Mouse (Mus musculus) hindbrain, postnatal 0 days (tissue): ENCODE measurements around the gene Cyb5d2. TPM values are rescaled to one million over a fixed set of nuclear protein-coding genes. Genes with fewer than 3 reads are reported as not detected.
"Not testable (repeated sequence)": the region's sequence is repeated elsewhere in the genome, so short reads cannot be mapped to it uniquely, and the experiment has no call there.

Experiments
- ATAC-seq: fragments of 200-750 bp; cut with Nextera tagmentation; 2 replicates; pipeline ENCODE4 v1.8.0; 2017; ENCODE audit warnings: mild to moderate bottlenecking, moderate TSS enrichment, moderate library complexity
- DNase-seq: peaks from one replicate; pipeline ENCODE4 v3.0.0-alpha.2; 2015; ENCODE audit warnings: low spot score
- H3K27ac ChIP-seq: fragments of 300-500 bp; sonication (generic); 2 replicates; pipeline ENCODE4 v1.5.1; 2014; ENCODE audit warnings: mild to moderate bottlenecking
- H3K27me3 ChIP-seq: fragments of 300-500 bp; sonication (generic); 2 replicates; pipeline ENCODE4 v1.6.1; 2014; ENCODE audit warnings: low read length, mixed read lengths; ENCODE audit not compliant: insufficient read depth
- H3K36me3 ChIP-seq: fragments of 300-500 bp; sonication (generic); 2 replicates; pipeline ENCODE4 v1.6.1; 2014; ENCODE audit warnings: low read length, mixed read lengths; ENCODE audit not compliant: insufficient read depth
- H3K4me1 ChIP-seq: fragments of 300-500 bp; sonication (generic); 2 replicates; pipeline ENCODE4 v1.6.1; 2014; ENCODE audit warnings: antibody characterized with exemption, low read length, mixed read lengths; ENCODE audit not compliant: insufficient read depth
- H3K4me2 ChIP-seq: fragments of 300-500 bp; sonication (generic); 2 replicates; pipeline ENCODE4 v1.6.1; 2014; ENCODE audit warnings: low read depth, mild to moderate bottlenecking, low read length, moderate library complexity, mixed read lengths
- H3K4me3 ChIP-seq: fragments of 300-500 bp; sonication (generic); 2 replicates; pipeline ENCODE4 v1.5.1; 2014; ENCODE audit warnings: low read length
- H3K9ac ChIP-seq: fragments of 300-500 bp; sonication (generic); replicated peaks from 2 replicates; pipeline ENCODE4 v1.6.1; 2014; ENCODE audit warnings: mild to moderate bottlenecking, low read length, moderate library complexity, mixed read lengths
- H3K9me3 ChIP-seq: fragments of 300-500 bp; sonication (generic); 2 replicates; pipeline ENCODE4 v1.6.1; 2016; ENCODE audit warnings: low read length, mixed read lengths
- CTCF ChIP-seq: IDR thresholded peaks from 2 replicates; pipeline ENCODE4 v1.5.1; 2016; ENCODE audit warnings: antibody characterized with exemption, control low read depth, low read depth
- WGBS: fragments of 180-500 bp; shearing (Covaris S2); extraction: QIAGEN DNeasy Blood & Tissue Kit; methylation state at CpG from one replicate; pipeline ENCODE4 v1.1.7; 2014; 5-methylcytosine and 5-hydroxymethylcytosine counted together
- polyA plus RNA-seq: library from polyadenylated mRNA; unstranded; fragments of >200 nt; fragmentation: Nextera tagmentation; extraction: Ambion mirVana; gene quantifications from 2 replicates; pipeline ENCODE4 v1.2.1, GENCODE M21; 2015
- total RNA-seq: library from RNA; depleted of rRNA; stranded (reverse); fragments of >200 nt; gene quantifications from 2 replicates; pipeline ENCODE4 v1.2.3, GENCODE M21; 2014

Gene Cyb5d2
- total and polyA plus RNA-seq, 2 experiments from 2014 or later = 8.7 to 11.8 TPM

DNA sequence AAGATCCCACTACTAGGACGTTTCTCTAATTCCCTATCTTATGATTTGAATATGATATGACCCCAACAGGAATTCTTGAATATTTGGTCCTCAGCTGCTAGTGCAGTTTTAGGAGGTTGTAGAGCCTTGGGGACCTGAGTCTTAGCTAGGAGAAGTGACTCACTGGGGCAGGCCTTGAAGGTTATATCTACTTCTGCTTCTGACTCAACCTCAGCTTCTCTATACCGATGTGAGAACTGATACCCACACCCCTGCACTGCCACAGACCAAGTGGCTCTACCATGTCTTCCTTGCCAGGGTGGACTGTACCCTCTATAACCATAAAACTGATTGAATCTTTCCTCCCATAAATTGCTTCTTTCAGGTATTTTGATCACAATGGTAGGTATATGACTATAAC is 13.8 kb downstream of the Cyb5d2 start:
- H3K9me3 ChIP-seq = no peaks in the 10 kb centered on the region
- DNase-seq (no peak), ATAC-seq (no peak)
- no peaks in the 10 kb centered on the region for H3K36me3 ChIP-seq
- H3K4me3 ChIP-seq = no peak overlapping the region
- no peaks in the 10 kb centered on the region for H3K4me1 ChIP-seq
- H3K27ac ChIP-seq = no peak overlapping the region
- H3K9ac ChIP-seq = no peak overlapping the region
- no peak overlapping the region for H3K4me2 ChIP-seq
- no peak for TF ChIP-seq CTCF
- no peaks in the 10 kb centered on the region for H3K27me3 ChIP-seq
- WGBS = 69% methylated on average over 2 of the region's 2 CpGs

DNA sequence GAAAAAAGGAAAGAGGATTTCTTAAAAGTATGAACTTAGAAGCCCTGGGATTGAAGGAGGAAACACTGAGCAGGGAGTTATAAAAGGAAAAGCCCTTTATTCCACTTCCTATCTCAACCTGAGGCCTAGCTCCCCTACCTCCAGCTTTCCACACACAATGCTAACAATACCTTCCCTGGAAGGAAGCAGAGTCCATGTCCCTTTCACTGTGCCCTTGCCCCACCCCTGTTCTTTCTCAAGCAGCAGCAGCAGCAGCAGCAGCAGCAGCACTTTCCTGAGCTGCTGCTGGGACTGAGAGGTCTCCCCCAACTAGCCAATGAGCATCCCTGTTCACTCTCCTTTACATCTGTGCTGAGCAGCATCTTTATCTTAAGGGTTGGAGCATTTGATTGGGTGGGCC is 17.0 kb downstream of the Cyb5d2 start:
- Histone ChIP-seq H3K9ac (no peak overlapping the region), H3K4me1 (no peaks in the 10 kb centered on the region), H3K36me3 (no peaks in the 10 kb centered on the region), H3K4me2 (no peak overlapping the region), H3K9me3 (no peaks in the 10 kb centered on the region), H3K27ac (no peak overlapping the region), H3K4me3 (no peak overlapping the region), H3K27me3 (no peaks in the 10 kb centered on the region)
- DNase-seq (no peak), ATAC-seq (no peak)
- no peak for TF ChIP-seq CTCF

DNA sequence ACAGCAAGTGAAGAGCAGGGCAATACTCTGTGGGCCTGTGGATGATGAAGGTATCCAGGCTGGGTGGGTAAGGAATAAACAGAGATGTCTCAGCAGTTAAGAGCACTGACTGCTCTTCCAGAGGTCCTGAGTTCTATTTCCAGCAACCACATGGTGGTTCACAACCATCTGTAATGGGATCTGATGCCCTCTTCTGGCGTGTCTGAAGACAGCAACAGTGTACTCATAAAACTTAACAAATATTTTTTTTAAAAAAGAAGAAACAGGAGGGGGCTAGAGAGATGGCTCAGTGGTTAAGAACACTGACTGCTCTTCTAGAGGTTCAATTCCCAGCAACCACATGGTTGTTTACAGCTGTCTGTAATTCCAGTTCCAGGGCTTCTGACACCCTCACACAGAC is 23.3 kb downstream of the Cyb5d2 start:
- not testable (repeated sequence) for H3K9me3 ChIP-seq, H3K4me2 ChIP-seq, H3K27ac ChIP-seq, H3K4me1 ChIP-seq, H3K9ac ChIP-seq, ATAC-seq, H3K4me3 ChIP-seq, H3K27me3 ChIP-seq, DNase-seq
- H3K36me3 ChIP-seq = peaks cover 13% of the 10 kb centered on the region
- 46% methylated on average over 1 of the region's 1 CpGs for WGBS
- peak; percentile 22 for TF ChIP-seq CTCF

DNA sequence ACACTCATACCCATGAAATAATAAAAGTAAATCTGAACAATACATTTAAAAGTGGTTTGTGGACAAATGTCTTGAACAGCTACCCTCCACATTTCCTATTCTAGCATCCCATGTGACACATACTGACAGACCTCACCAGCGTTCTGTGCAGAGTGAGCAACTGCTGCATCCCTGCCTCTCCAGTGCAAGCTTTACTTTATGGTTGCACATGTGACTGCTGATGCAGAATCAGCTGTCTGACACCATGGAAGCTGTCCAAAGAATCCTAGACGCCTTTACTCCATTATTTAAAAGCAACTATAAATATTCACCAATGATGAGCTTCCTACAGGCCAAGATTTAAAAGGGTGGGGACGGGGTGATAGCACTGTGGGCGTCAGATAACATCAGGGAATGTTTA is 24.5 kb downstream of the Cyb5d2 start:
- DNase-seq (no peak), ATAC-seq (no peak)
- TF ChIP-seq CTCF = no peak
- H3K27ac ChIP-seq = no peak overlapping the region
- H3K4me1 ChIP-seq = no peaks in the 10 kb centered on the region
- no peak overlapping the region for H3K4me2 ChIP-seq
- no peak overlapping the region for H3K4me3 ChIP-seq
- H3K9me3 ChIP-seq = no peaks in the 10 kb centered on the region
- no peak overlapping the region for H3K9ac ChIP-seq
- H3K27me3 ChIP-seq = no peaks in the 10 kb centered on the region
- H3K36me3 ChIP-seq = peaks cover 16% of the 10 kb centered on the region
- WGBS = 74% methylated on average over 4 of the region's 4 CpGs

DNA sequence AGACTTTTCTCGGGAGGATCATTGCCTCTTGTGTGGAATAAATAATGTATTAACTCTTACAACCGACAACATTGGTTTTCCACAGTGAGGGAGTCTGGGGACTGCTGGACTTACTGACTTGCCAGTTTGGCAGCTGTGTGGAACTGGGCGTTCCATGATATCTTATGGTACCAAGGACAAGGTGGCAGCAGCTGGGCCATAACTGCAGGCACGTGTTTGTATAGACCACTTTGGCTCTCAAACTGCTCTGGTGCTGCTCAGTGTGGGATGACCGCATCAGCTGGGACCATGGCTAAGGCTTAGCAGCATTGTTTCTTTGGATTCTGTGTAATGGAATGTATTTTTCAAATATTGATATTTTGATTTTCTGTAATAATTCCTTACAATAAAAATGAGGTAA is 25.1 kb downstream of the Cyb5d2 start:
- no peak overlapping the region for H3K9ac ChIP-seq
- no peak overlapping the region for H3K4me3 ChIP-seq
- H3K9me3 ChIP-seq = no peaks in the 10 kb centered on the region
- H3K27ac ChIP-seq = no peak overlapping the region
- H3K4me1 ChIP-seq = no peaks in the 10 kb centered on the region
- no peaks in the 10 kb centered on the region for H3K27me3 ChIP-seq
- ATAC-seq (no peak), DNase-seq (no peak)
- WGBS = 84% methylated on average over 5 of the region's 5 CpGs
- H3K4me2 ChIP-seq = no peak overlapping the region
- TF ChIP-seq CTCF = no peak
- peaks cover 16% of the 10 kb centered on the region for H3K36me3 ChIP-seq

DNA sequence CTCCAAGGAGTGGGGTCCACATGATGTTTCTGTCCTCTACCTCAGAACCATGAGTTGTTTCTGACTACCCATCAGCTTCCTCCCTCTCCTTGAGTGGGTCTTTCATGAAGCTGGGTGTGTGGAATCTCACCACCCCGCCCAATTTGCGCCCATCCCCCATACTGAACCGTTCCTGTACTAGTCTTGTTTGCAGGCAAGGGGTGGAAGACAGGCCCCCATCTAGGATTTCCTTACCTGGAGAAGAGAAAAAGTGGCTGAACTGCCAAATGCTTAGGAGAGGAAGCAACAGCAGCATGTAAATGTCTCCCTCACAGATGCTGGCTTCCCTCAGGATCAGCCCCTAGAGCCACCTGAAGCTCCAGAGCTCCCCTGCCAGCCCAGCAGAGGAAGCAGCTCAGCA is 25.6 kb downstream of the Cyb5d2 start:
- H3K36me3 ChIP-seq = peaks cover 16% of the 10 kb centered on the region
- TF ChIP-seq CTCF = no peak
- H3K4me3 ChIP-seq = no peak overlapping the region
- H3K9ac ChIP-seq = no peak overlapping the region
- no peaks in the 10 kb centered on the region for H3K9me3 ChIP-seq
- H3K4me2 ChIP-seq = no peak overlapping the region
- H3K4me1 ChIP-seq = no peaks in the 10 kb centered on the region
- 90% methylated on average over 3 of the region's 3 CpGs for WGBS
- DNase-seq = no peak
- H3K27ac ChIP-seq = no peak overlapping the region
- ATAC-seq = no peak
- no peaks in the 10 kb centered on the region for H3K27me3 ChIP-seq

DNA sequence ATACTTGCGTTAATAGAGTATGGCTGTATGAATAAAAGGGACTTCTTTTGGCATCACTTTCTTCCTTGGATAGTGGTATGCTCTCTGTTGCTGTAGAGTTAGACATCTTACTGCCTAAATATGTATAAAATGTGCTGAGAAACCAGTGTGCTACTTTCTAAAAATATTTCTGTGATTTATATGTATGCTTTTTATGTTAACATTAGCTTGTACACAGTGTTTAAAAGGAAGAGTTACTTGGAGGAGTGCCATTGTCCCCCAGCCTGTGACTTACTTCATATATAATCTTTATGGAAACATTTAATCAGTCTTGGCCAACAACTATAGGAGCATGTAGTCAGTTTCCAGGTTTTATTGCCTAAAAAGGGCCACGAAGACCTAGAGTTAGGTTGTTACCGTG is 26.9 kb downstream of the Cyb5d2 start:
- H3K9ac ChIP-seq = no peak overlapping the region
- H3K4me2 ChIP-seq = no peak overlapping the region
- no peak for TF ChIP-seq CTCF
- no peak for DNase-seq
- H3K36me3 ChIP-seq = peaks cover 23% of the 10 kb centered on the region
- no peaks in the 10 kb centered on the region for H3K4me1 ChIP-seq
- ATAC-seq = no peak
- no peak overlapping the region for H3K27ac ChIP-seq
- no peak overlapping the region for H3K4me3 ChIP-seq
- H3K9me3 ChIP-seq = no peaks in the 10 kb centered on the region
- H3K27me3 ChIP-seq = no peaks in the 10 kb centered on the region
- 95% methylated on average over 3 of the region's 3 CpGs for WGBS
